In the genomic region with DNA sequence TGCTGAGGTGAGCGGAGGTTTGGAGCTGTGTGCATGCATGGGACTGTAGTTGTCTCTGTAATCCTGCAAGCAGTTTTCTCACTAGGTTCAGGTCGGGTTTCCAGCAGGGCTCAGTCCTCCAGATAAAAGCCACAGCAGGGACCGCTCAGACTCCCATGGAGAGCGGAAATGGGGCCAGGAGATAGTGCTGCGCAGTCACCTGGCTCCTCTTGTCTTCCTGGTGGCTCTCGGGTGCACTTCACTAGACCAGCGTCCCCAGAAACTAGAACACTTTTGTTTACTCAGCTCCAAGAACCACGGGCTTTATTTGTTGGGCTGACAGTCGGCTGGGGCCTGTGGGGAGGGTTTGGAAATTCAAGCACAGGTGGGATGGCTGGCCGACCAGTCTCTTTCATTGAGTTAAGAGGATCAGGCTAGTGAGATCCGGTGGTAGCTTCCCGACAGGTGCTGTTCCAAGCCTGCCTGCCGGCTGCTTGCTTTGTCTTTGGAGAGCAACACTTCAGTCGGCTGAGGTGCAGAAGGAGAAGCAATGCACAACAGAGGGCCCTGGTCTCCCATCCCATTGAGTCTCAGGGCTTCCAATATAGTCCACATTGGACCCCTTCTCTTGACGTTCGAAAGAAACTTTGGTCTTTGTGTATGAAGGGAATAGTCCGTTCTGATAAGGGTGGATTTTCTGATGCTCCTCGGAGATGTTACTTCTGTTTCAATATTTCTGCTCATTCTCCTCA, we compare ENCODE assay signal across 10 mouse cellular contexts. TPM values are rescaled to one million over a fixed set of nuclear protein-coding genes. Genes with fewer than 3 reads are reported as not detected.
DNase-seq lines count a peak whose midpoint lies in the region; ATAC-seq lines count a peak whose summit lies in the region.
"Had no signal": no experiment of that assay in that cellular context is flagged by ENCODE, and none has a peak within 500 bp of the region (broad histone marks: within the 10 kb centered on the region; RNA-seq: fewer than 3 reads in every experiment).

No protein-coding gene starts in this region.

- no peaks in the 10 kb centered on the region for H3K36me3 ChIP-seq in intestine, embryonic 14.5 days (ENCODE audit: control insufficient read depth, insufficient read depth, low read length)
- no peaks in the 10 kb centered on the region for H3K36me3 ChIP-seq in intestine, embryonic 16.5 days (ENCODE audit: control insufficient read depth, insufficient read depth, low read length)
- H3K36me3 ChIP-seq in hindbrain, embryonic 13.5 days: no peaks in the 10 kb centered on the region
- H3K36me3 ChIP-seq in neural tube, embryonic 13.5 days: no peaks in the 10 kb centered on the region

- H3K4me1 ChIP-seq in intestine, embryonic 14.5 days (replicated peaks; ENCODE audit: control insufficient read depth, insufficient read depth, low read length): peaks cover 7% of the 10 kb centered on the region; the same call in 1 of the 2 replicates
- H3K4me1 ChIP-seq in intestine, embryonic 16.5 days (ENCODE audit: control insufficient read depth, insufficient read depth, low read length): peaks cover 8% of the 10 kb centered on the region; the same call in 1 of the 2 replicates
- H3K4me1 ChIP-seq in hindbrain, embryonic 13.5 days (replicated peaks): peaks cover 19% of the 10 kb centered on the region
- H3K4me1 ChIP-seq in neural tube, embryonic 13.5 days (replicated peaks): peaks cover 19% of the 10 kb centered on the region

- ATAC-seq in intestine, embryonic 14.5 days (replicated peaks; ENCODE audit: low FRiP score, low TSS enrichment, low read depth): no peak
- ATAC-seq in intestine, embryonic 16.5 days: no peak
- ATAC-seq in hindbrain, embryonic 13.5 days (ENCODE audit: low FRiP score): no peak
- ATAC-seq in neural tube, embryonic 13.5 days (ENCODE audit: low read depth): no peak

- 8% methylated on average over 18 of the region's 18 CpGs for WGBS in intestine, embryonic 14.5 days
- 9% methylated on average over 18 of the region's 18 CpGs for WGBS in intestine, embryonic 16.5 days
- 6% methylated on average over 18 of the region's 18 CpGs for WGBS in hindbrain, embryonic 13.5 days
- 7% methylated on average over 18 of the region's 18 CpGs for WGBS in neural tube, embryonic 13.5 days

- H3K27me3 ChIP-seq in intestine, embryonic 14.5 days (replicated peaks; ENCODE audit: control insufficient read depth, insufficient read depth, low read length): peaks cover 62% of the 10 kb centered on the region
- peaks cover 36% of the 10 kb centered on the region for H3K27me3 ChIP-seq in intestine, embryonic 16.5 days (replicated peaks; ENCODE audit: control insufficient read depth, insufficient read depth, low read length)
- peaks cover 73% of the 10 kb centered on the region for H3K27me3 ChIP-seq in hindbrain, embryonic 13.5 days
- peaks cover 68% of the 10 kb centered on the region for H3K27me3 ChIP-seq in neural tube, embryonic 13.5 days
- H3K27me3 ChIP-seq: CH12.LX had no signal

- peak; percentile 64 for DNase-seq in intestine, embryonic 14.5 days (ENCODE audit: low spot score)
- peak; percentile 31 to 39 for DNase-seq in cerebellum, postnatal 36 days
- no peak for DNase-seq in layer of hippocampus, postnatal 10 days (ENCODE audit: low spot score in 2 of 2)
- DNase-seq in gastrocnemius, postnatal 36 days: no peak
- no peak for DNase-seq in adrenal gland, postnatal 10 days

- no peak overlapping the region for H3K27ac ChIP-seq in intestine, embryonic 14.5 days (ENCODE audit: low read depth)
- no peak overlapping the region for H3K27ac ChIP-seq in intestine, embryonic 16.5 days (ENCODE audit: low read length)
- no peak overlapping the region for H3K27ac ChIP-seq in hindbrain, embryonic 13.5 days
- no peak overlapping the region for H3K27ac ChIP-seq in neural tube, embryonic 13.5 days (replicated peaks)
- H3K27ac ChIP-seq: kidney, postnatal 0 days had no signal

- no peaks in the 10 kb centered on the region for H3K9me3 ChIP-seq in intestine, embryonic 14.5 days (ENCODE audit: control insufficient read depth, low read length)
- H3K9me3 ChIP-seq in intestine, embryonic 16.5 days (ENCODE audit: control insufficient read depth, low read length): no peaks in the 10 kb centered on the region
- no peaks in the 10 kb centered on the region for H3K9me3 ChIP-seq in hindbrain, embryonic 13.5 days
- no peaks in the 10 kb centered on the region for H3K9me3 ChIP-seq in neural tube, embryonic 13.5 days

- no peak overlapping the region for H3K9ac ChIP-seq in intestine, embryonic 14.5 days (ENCODE audit: low read length)
- no peak overlapping the region for H3K9ac ChIP-seq in intestine, embryonic 16.5 days (ENCODE audit: low read depth, low read length)
- no peak overlapping the region for H3K9ac ChIP-seq in hindbrain, embryonic 13.5 days
- H3K9ac ChIP-seq in neural tube, embryonic 13.5 days: peak overlapping the region; percentile 17; the same call in 1 of the 2 replicates

- H3K4me2 ChIP-seq in intestine, embryonic 14.5 days (ENCODE audit: low read length): no peak overlapping the region
- H3K4me2 ChIP-seq in intestine, embryonic 16.5 days (ENCODE audit: low read depth, low read length): no peak overlapping the region
- H3K4me2 ChIP-seq in hindbrain, embryonic 13.5 days: peak overlapping the region; percentile 25
- H3K4me2 ChIP-seq in neural tube, embryonic 13.5 days: peak overlapping the region; percentile 99

- H3K4me3 ChIP-seq in intestine, embryonic 14.5 days (ENCODE audit: low read depth, low read length): peak overlapping the region; percentile 10; the same call in 1 of the 2 replicates
- no peak overlapping the region for H3K4me3 ChIP-seq in intestine, embryonic 16.5 days (ENCODE audit: low read length)
- H3K4me3 ChIP-seq in hindbrain, embryonic 13.5 days: peak overlapping the region; percentile 20; the same call in 1 of the 2 replicates
- H3K4me3 ChIP-seq in neural tube, embryonic 13.5 days: peak overlapping the region; percentile 11

- intact Hi-C loops in gastrocnemius, postnatal 36 days (cut with DNase I): no loop called here

RNA-seq across cellular contexts. Expression of gene Fgf5, which starts 1.9 kb away (rescaled TPM):
- 1.9 and 2.5 TPM in 2 replicates for polyA plus RNA-seq in intestine, embryonic 14.5 days (2014; fragmentation: Nextera tagmentation; extraction: Ambion mirVana)
- 0.51 and 0.65 TPM in 2 replicates for polyA plus RNA-seq in intestine, embryonic 16.5 days (2015; fragmentation: Nextera tagmentation; extraction: Ambion mirVana)
- polyA plus RNA-seq in hindbrain, embryonic 13.5 days (2015; fragmentation: Nextera tagmentation; extraction: Ambion mirVana): 0.71 and 1.5 TPM in 2 replicates
- polyA plus RNA-seq in neural tube, embryonic 13.5 days (2015; fragmentation: Nextera tagmentation; extraction: Ambion mirVana): 1.3 and 2.2 TPM in 2 replicates
- total RNA-seq in layer of hippocampus, postnatal 10 days (2021): 1 to 10 TPM; 2.8 to 3.8 TPM
- under 1 TPM; 0.46 to 0.52 TPM for total RNA-seq in gastrocnemius, postnatal 36 days (2021)
- total RNA-seq in adrenal gland, postnatal 10 days (2021): not detected
- polyA plus RNA-seq: kidney, postnatal 0 days had no signal

Comparison
In these comparisons a context has a peak if more than half of its experiments do, and no peak if none do; other contexts are left out.
1. DNase-seq: peak in intestine, embryonic 14.5 days (single experiment) and cerebellum, postnatal 36 days (2 of 2); none in layer of hippocampus, postnatal 10 days (0 of 2), gastrocnemius, postnatal 36 days (0 of 2) and adrenal gland, postnatal 10 days (single experiment).
2. H3K4me2 ChIP-seq: peak in hindbrain, embryonic 13.5 days (single experiment) and neural tube, embryonic 13.5 days (single experiment); none in intestine, embryonic 14.5 days (single experiment) and intestine, embryonic 16.5 days (single experiment).